Mouse (Mus musculus) G1E (cell line): ENCODE data around the gene Slamf1. TPM values are rescaled to one million over a fixed set of nuclear protein-coding genes. Genes with fewer than 3 reads are reported as not detected.

Experiments
- ATAC-seq: 2 replicates; pipeline ENCODE4 v1.8.0; 2016; ENCODE audit warnings: mild to moderate bottlenecking; ENCODE audit not compliant: insufficient number of reproducible peaks, poor library complexity, low FRiP score, severe bottlenecking; ENCODE audit errors: extremely low read depth
- DNase-seq: peaks from one replicate; pipeline ENCODE4 v3.0.0; 2012; ENCODE audit warnings: low spot score
- H3K27me3 ChIP-seq: 2 replicates; pipeline ENCODE4 v1.6.1; 2012; ENCODE audit warnings: mild to moderate bottlenecking, low read length, inconsistent platforms; ENCODE audit not compliant: insufficient read depth
- H3K36me3 ChIP-seq: replicated peaks from 2 replicates; pipeline ENCODE3; 2012; ENCODE audit warnings: mild to moderate bottlenecking, inconsistent platforms
- H3K4me1 ChIP-seq: 2 replicates; pipeline ENCODE4 v1.6.1; 2012; ENCODE audit warnings: low read depth, low read length, inconsistent platforms, mixed read lengths; ENCODE audit not compliant: insufficient read depth
- H3K4me3 ChIP-seq: 2 replicates; pipeline ENCODE4 v1.5.1; 2012; ENCODE audit warnings: low read depth, mild to moderate bottlenecking, inconsistent platforms, low read length, moderate library complexity, mixed read lengths
- H3K9me3 ChIP-seq: replicated peaks from 2 replicates; pipeline ENCODE4 v1.6.1; 2012; ENCODE audit warnings: inconsistent platforms
- CTCF ChIP-seq: IDR thresholded peaks from 2 replicates; pipeline ENCODE4 v1.5.1; 2012; ENCODE audit warnings: low read depth, low read length, inconsistent platforms, mixed read lengths
- GATA1 ChIP-seq: IDR thresholded peaks from 2 replicates; pipeline ENCODE4 v1.6.1; 2012; ENCODE audit warnings: borderline replicate concordance, low read length, inconsistent platforms, mixed read lengths
- GATA2 ChIP-seq: IDR thresholded peaks from 2 replicates; pipeline ENCODE4 v1.6.1; 2012; ENCODE audit warnings: low read depth, low read length, inconsistent platforms, borderline replicate concordance
- POLR2AphosphoS5 ChIP-seq: IDR thresholded peaks from 2 replicates; pipeline ENCODE4 v1.6.1; 2012; ENCODE audit warnings: low read depth, low read length, inconsistent platforms; ENCODE audit not compliant: insufficient replicate concordance
- TAL1 ChIP-seq: conservative IDR thresholded peaks from 2 replicates; pipeline ENCODE4 v1.6.1; 2012; ENCODE audit warnings: low read depth, low read length, inconsistent platforms, mixed read lengths
- polyA plus RNA-seq: library from polyadenylated mRNA; stranded (reverse); fragments of >175 nt; gene quantifications from 2 replicates; pipeline ENCODE4 v1.2.3, GENCODE M21; 2012
- total RNA-seq, 2 experiments: library from RNA; stranded (forward) in 1 of 2; stranded (reverse) in 1 of 2; fragments of 200-1000 nt in 1 of 2; fragments of >200 nt in 1 of 2; fragmentation: Nextera tagmentation in 1 of 2; gene quantifications; 2 replicates each; pipeline ENCODE4 v1.2.3; 2014 to 2017

Gene Slamf1
- total and polyA plus RNA-seq, 3 experiments, result 0.16 TPM; not detected in 2

DNA sequence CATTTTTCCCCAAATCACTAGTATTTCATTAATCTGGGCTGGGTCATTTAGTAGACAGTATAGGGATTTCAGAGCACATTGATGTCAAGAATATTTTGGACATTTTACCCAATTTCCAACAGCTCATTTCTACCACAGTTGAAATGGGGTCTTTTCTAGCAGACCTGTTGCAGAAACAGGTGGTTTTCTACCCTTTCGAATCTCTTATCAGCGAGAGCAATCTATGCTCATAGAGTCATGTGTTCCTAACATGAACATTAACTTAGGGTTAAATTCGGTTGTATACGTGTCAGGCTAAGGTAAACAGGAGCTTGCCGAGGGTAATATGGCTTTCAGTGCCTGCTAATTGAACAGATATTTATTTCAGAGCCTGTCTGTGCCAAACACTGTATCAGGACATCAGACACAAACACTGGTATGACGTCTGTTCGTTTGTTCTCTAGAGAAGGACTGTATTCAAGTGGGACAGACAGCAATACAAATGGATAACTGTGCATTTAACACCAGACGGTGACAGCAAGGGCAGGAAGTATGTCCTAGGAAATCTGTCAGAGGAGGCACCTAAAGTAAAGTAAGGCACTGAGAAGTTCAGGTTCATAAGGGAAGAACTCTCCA, 5.3 kb downstream of the Slamf1 start:
- Histone ChIP-seq H3K4me1 (no peaks in the 10 kb centered on the region), H3K36me3 (no peaks in the 10 kb centered on the region), H3K4me3 (no peak overlapping the region), H3K9me3 (peaks cover 45% of the 10 kb centered on the region), H3K27me3 (no peaks in the 10 kb centered on the region)
- TF ChIP-seq POLR2AphosphoS5, result no peak
- TF ChIP-seq CTCF, result no peak
- TF ChIP-seq GATA2, result no peak
- TF ChIP-seq TAL1, result no peak
- DNase-seq, result no peak
- ATAC-seq, result no peak

DNA sequence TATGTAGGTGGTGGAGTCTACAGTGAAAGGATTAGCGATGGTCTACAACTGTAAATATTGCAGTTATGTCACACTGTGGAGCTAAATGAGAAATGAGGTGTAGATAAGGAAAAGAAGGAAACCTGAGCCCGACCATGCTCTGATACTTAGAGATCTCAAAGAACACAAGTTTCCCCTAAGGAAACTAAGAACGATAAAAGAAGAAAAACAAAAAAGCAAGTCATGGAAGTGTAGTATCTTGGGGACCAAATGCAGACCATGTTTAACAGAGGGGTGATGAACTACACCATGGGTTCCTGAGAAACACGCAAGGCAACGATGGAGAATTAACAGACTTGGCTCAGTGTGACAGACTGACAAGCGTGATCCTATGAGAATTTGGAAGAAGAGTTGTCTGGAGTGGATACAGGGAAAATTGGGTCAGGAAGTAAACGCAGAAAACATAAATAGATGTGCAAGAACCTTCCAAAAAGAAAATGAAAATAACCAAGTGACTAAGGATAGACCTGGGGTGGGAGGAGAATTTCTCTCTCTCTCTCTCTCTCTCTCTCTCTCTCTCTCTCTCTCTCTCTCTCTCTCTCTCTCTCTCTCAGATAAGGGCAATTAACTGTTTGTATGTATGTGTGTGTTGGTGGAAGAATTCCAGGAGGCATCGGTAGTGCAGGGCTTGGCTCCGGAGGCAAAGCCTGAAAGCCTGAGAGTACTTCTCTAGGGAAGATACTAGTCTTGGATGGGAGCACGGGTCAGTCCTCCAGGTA, 6.5 kb downstream of the Slamf1 start:
- TF ChIP-seq GATA2 (no peak), TAL1 (no peak), CTCF (no peak), POLR2AphosphoS5 (no peak), GATA1 (no peak)
- no peak overlapping the region for H3K4me3 ChIP-seq
- no peaks in the 10 kb centered on the region for H3K36me3 ChIP-seq
- no peaks in the 10 kb centered on the region for H3K27me3 ChIP-seq
- peaks cover 44% of the 10 kb centered on the region for H3K9me3 ChIP-seq
- ATAC-seq, result no peak
- H3K4me1 ChIP-seq, result no peaks in the 10 kb centered on the region
- no peak for DNase-seq

DNA sequence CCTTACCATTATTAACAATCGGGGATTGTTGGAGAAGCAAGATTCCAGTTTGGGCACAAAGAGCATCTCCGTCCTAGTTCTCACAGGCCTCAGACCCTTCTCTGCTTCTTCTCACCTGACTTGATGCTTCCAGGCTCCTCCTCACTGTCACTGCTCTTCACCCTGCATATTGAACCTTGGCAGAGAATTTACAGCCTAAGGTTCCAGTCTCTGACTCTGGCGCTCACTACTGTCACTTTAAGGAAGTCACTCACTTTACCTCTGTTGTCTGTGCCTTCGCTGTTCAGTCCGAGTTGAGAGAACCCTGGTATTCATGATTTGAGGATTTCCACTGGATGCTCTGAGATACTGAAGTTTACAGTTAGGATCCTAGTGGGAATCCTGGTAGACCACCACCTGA, 7.3 kb downstream of the Slamf1 start:
- H3K9me3 ChIP-seq, result peaks cover 44% of the 10 kb centered on the region
- no peak for TF ChIP-seq GATA2
- no peak for TF ChIP-seq CTCF
- TF ChIP-seq TAL1, result no peak
- no peak for TF ChIP-seq GATA1
- no peak for TF ChIP-seq POLR2AphosphoS5
- H3K27me3 ChIP-seq, result no peaks in the 10 kb centered on the region
- ATAC-seq (no peak), DNase-seq (no peak)
- no peaks in the 10 kb centered on the region for H3K4me1 ChIP-seq
- H3K4me3 ChIP-seq, result no peak overlapping the region
- H3K36me3 ChIP-seq, result no peaks in the 10 kb centered on the region

DNA sequence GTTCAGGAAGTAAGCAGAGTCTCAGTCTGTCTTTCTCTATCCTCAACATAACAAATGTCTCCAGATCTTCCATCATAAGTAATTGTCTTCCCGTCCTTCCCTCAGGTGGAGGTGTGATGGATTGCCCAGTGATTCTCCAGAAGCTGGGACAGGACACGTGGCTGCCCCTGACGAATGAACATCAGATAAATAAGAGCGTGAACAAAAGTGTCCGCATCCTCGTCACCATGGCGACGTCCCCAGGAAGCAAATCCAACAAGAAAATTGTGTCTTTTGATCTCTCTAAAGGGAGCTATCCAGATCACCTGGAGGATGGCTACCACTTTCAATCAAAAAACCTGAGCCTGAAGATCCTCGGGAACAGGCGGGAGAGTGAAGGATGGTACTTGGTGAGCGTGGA, 7.8 kb downstream of the Slamf1 start:
- ATAC-seq (no peak), DNase-seq (no peak)
- H3K36me3 ChIP-seq, result no peaks in the 10 kb centered on the region
- H3K9me3 ChIP-seq, result peaks cover 44% of the 10 kb centered on the region
- no peak for TF ChIP-seq TAL1
- no peaks in the 10 kb centered on the region for H3K27me3 ChIP-seq
- H3K4me1 ChIP-seq, result no peaks in the 10 kb centered on the region
- H3K4me3 ChIP-seq, result no peak overlapping the region

DNA sequence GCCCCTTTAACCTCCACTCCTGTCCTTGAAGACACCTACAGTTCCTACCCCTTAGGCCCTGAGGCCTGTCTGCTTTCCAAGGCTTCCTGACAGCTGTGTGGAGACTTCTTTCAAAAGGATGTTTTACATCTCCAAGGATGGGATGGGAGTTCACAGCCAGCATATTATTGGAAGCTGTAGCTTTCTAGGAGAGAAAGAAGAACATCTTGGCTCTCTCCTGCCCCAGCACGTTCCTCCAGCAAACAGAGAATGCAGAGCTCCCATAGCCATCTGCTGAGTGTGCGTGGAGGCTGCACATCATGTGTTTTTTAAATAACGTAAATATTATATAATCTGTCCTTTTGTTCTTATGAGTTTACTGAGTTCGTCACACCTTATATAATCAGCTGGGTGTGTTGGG, 8.9 kb downstream of the Slamf1 start:
- H3K36me3 ChIP-seq, result no peaks in the 10 kb centered on the region
- DNase-seq, result no peak
- peaks cover 51% of the 10 kb centered on the region for H3K9me3 ChIP-seq
- H3K27me3 ChIP-seq, result no peaks in the 10 kb centered on the region
- no peak overlapping the region for H3K4me3 ChIP-seq
- no peak for TF ChIP-seq CTCF
- TF ChIP-seq TAL1, result no peak
- no peak for TF ChIP-seq POLR2AphosphoS5
- no peak for TF ChIP-seq GATA2
- no peak for TF ChIP-seq GATA1
- no peaks in the 10 kb centered on the region for H3K4me1 ChIP-seq
- no peak for ATAC-seq

DNA sequence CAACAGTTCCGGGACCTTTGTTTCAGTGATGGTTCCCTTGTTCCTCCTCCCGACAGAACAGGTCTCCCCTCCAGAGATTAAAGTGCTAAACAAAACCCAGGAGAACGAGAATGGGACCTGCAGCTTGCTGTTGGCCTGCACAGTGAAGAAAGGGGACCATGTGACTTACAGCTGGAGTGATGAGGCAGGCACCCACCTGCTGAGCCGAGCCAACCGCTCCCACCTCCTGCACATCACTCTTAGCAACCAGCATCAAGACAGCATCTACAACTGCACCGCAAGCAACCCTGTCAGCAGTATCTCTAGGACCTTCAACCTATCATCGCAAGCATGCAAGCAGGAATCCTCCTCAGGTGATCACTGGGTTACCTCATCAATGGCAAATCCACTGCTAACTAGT, 10.1 kb downstream of the Slamf1 start:
- Histone ChIP-seq H3K36me3 (no peaks in the 10 kb centered on the region), H3K9me3 (peaks cover 52% of the 10 kb centered on the region), H3K4me1 (no peaks in the 10 kb centered on the region), H3K4me3 (no peak overlapping the region), H3K27me3 (no peaks in the 10 kb centered on the region)
- TF ChIP-seq TAL1 (no peak), CTCF (no peak), GATA2 (no peak), GATA1 (no peak), POLR2AphosphoS5 (no peak)
- DNase-seq (no peak), ATAC-seq (no peak)
